Mouse (Mus musculus): ENCODE results near the gene Apoh.

The Apoh gene

GRCm38 (mm10) chr11:108342781-108343768, at the start of gene Apoh:
Gene Apoh, plus strand, starts transcription at chr11:108343354.
- DNase-seq (ENCODE audit: low read depth, low spot score): peak; percentile 39

GRCm38 (mm10) chr11:108293843-108294242, 49.3 kb upstream of the Apoh start:
- DNase-seq (ENCODE audit: low read depth, low spot score): no peak

- DNase-seq (ENCODE audit: low read depth, low spot score): no peak
Observed at GRCm38 (mm10) chr11:108294305-108294813, 48.8 kb upstream of the Apoh start.

GRCm38 (mm10) chr11:108295373-108295772, 47.8 kb upstream of the Apoh start:
- DNase-seq (ENCODE audit: low read depth, low spot score): no peak

GRCm38 (mm10) chr11:108297956-108298355, 45.2 kb upstream of the Apoh start:
- DNase-seq (ENCODE audit: low read depth, low spot score): no peak

- DNase-seq (ENCODE audit: low read depth, low spot score): peak; percentile 10
Observed at GRCm38 (mm10) chr11:108299913-108300312, 43.2 kb upstream of the Apoh start.

- DNase-seq (ENCODE audit: low read depth, low spot score): no peak
Observed at GRCm38 (mm10) chr11:108300443-108300842, 42.7 kb upstream of the Apoh start.

- no peak for DNase-seq (ENCODE audit: low read depth, low spot score)
Observed at GRCm38 (mm10) chr11:108301036-108301435, 42.1 kb upstream of the Apoh start.

GRCm38 (mm10) chr11:108301796-108302490, 41.2 kb upstream of the Apoh start:
- DNase-seq (ENCODE audit: low read depth, low spot score): no peak

- DNase-seq (ENCODE audit: low read depth, low spot score): no peak
Observed at GRCm38 (mm10) chr11:108303787-108304186, 39.4 kb upstream of the Apoh start.

GRCm38 (mm10) chr11:108307258-108307657, 35.9 kb upstream of the Apoh start:
- DNase-seq (ENCODE audit: low read depth, low spot score): no peak

GRCm38 (mm10) chr11:108308253-108308652, 34.9 kb upstream of the Apoh start:
- no peak for DNase-seq (ENCODE audit: low read depth, low spot score)

GRCm38 (mm10) chr11:108309791-108310190, 33.4 kb upstream of the Apoh start:
- no peak for DNase-seq (ENCODE audit: low read depth, low spot score)

- no peak for DNase-seq (ENCODE audit: low read depth, low spot score)
Observed at GRCm38 (mm10) chr11:108311912-108312311, 31.2 kb upstream of the Apoh start.

GRCm38 (mm10) chr11:108312516-108312915, 30.6 kb upstream of the Apoh start:
- DNase-seq (ENCODE audit: low read depth, low spot score): no peak

GRCm38 (mm10) chr11:108315736-108316135, 27.4 kb upstream of the Apoh start:
- DNase-seq (ENCODE audit: low read depth, low spot score): no peak

- DNase-seq (ENCODE audit: low read depth, low spot score): no peak
Observed at GRCm38 (mm10) chr11:108317878-108318277, 25.3 kb upstream of the Apoh start.

- no peak for DNase-seq (ENCODE audit: low read depth, low spot score)
Observed at GRCm38 (mm10) chr11:108319162-108319561, 24.0 kb upstream of the Apoh start.

- DNase-seq (ENCODE audit: low read depth, low spot score): no peak
Observed at GRCm38 (mm10) chr11:108320561-108320960, 22.6 kb upstream of the Apoh start.

GRCm38 (mm10) chr11:108322156-108322555, 21.0 kb upstream of the Apoh start:
- no peak for DNase-seq (ENCODE audit: low read depth, low spot score)

- DNase-seq (ENCODE audit: low read depth, low spot score): no peak
Observed at GRCm38 (mm10) chr11:108325943-108326342, 17.2 kb upstream of the Apoh start.

GRCm38 (mm10) chr11:108330818-108331217, 12.3 kb upstream of the Apoh start:
- no peak for DNase-seq (ENCODE audit: low read depth, low spot score)
